Mouse (Mus musculus) ZHBTc4 (cell line): ENCODE measurements around the gene Mvd.
A peak's percentile ranks its signal among the peaks of the same experiment; 100 is the strongest.

ENCODE experiments used
- DNase-seq: peaks from one replicate; pipeline ENCODE4 v3.0.0-alpha.2; 2011; ENCODE audit warnings: low read depth, low spot score

Gene Mvd

GRCm38 (mm10) chr8:122428163-122428562 is 15.1 kb downstream of the Mvd start:
- no peak for DNase-seq

GRCm38 (mm10) chr8:122427607-122428006 is 15.6 kb downstream of the Mvd start:
- DNase-seq: no peak

GRCm38 (mm10) chr8:122426145-122426544 is 17.1 kb downstream of the Mvd start:
- no peak for DNase-seq

- peak; percentile 92 for DNase-seq
Observed at GRCm38 (mm10) chr8:122423659-122424058, 19.6 kb downstream of the Mvd start.

GRCm38 (mm10) chr8:122423217-122423616 is 20.0 kb downstream of the Mvd start:
- peak; percentile 39 for DNase-seq

GRCm38 (mm10) chr8:122421376-122422070 is 21.7 kb downstream of the Mvd start, which contains the start of gene Il17c:
Gene Il17c (plus strand): TSS chr8:122422020.
- no peak for DNase-seq

- no peak for DNase-seq
Observed at GRCm38 (mm10) chr8:122419881-122420555, 23.2 kb downstream of the Mvd start.

- no peak for DNase-seq
Observed at GRCm38 (mm10) chr8:122415554-122415953, 27.7 kb downstream of the Mvd start.

GRCm38 (mm10) chr8:122414311-122414710 is 28.9 kb downstream of the Mvd start:
- peak; percentile 47 for DNase-seq

- no peak for DNase-seq
Observed at GRCm38 (mm10) chr8:122407678-122408077, 35.5 kb downstream of the Mvd start.

GRCm38 (mm10) chr8:122405146-122405805 is 37.9 kb downstream of the Mvd start:
- DNase-seq: no peak

GRCm38 (mm10) chr8:122398186-122398585 is 45.0 kb downstream of the Mvd start:
- no peak for DNase-seq

- no peak for DNase-seq
Observed at GRCm38 (mm10) chr8:122395291-122395690, 47.9 kb downstream of the Mvd start.

GRCm38 (mm10) chr8:122393717-122394116 is 49.5 kb downstream of the Mvd start:
- DNase-seq: no peak

GRCm38 (mm10) chr8:122390758-122391157 is 52.5 kb downstream of the Mvd start:
- DNase-seq: no peak

GRCm38 (mm10) chr8:122389357-122389756 is 53.9 kb downstream of the Mvd start:
- DNase-seq: peak; percentile 49
